Mouse (Mus musculus): ENCODE measurements around the gene Negr1. TPM values are rescaled to one million over a fixed set of nuclear protein-coding genes. Genes with fewer than 3 reads are reported as not detected.

The Negr1 gene
- polyA plus RNA-seq, 1 experiment from 2014 or later, result 31.6 TPM

DNA sequence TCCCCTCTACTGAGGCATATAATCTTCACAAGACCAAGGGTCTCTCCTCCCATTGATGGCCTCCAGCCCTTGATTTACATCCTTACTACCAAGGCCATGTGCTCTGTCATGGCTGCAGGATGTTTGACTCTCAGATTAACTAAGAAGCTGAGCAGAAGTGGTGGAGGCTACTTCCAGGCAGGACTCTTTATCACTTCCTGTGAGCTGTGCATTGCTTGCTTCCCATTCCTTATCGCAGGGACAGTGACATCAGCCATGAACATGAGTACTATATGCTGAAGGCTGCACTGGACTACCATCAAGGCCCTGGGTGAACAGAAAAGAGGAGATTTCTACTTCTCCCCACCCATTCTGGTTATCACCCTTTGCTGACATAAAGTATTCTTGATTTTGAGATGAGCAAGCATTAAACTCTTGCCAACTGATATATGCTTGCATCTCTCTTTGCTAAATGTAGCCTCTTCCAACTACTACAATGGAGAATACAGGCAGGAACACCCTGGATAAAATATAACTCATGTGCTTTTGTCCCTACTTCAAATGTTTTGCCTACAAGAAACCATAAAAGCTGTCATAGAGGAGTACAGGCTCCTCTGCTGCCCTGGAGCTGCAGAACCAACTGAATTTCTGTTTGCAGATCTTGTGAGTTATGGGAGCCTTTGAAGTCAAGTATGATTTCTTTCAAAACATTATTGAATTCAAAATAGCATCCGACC lies 517.8 kb downstream of the Negr1 start:
- H3K27ac ChIP-seq, result no peak overlapping the region
- 85% methylated on average over 2 of the region's 2 CpGs for WGBS
- H3K4me1 ChIP-seq (replicated peaks), result no peaks in the 10 kb centered on the region
- no peak overlapping the region for H3K4me3 ChIP-seq
- no peaks in the 10 kb centered on the region for H3K9me3 ChIP-seq
- H3K27me3 ChIP-seq, result no peaks in the 10 kb centered on the region
- H3K36me3 ChIP-seq, result no peaks in the 10 kb centered on the region
- no peak overlapping the region for H3K4me2 ChIP-seq
- ATAC-seq (ENCODE audit: low FRiP score), result no peak
- H3K9ac ChIP-seq, result no peak overlapping the region

DNA sequence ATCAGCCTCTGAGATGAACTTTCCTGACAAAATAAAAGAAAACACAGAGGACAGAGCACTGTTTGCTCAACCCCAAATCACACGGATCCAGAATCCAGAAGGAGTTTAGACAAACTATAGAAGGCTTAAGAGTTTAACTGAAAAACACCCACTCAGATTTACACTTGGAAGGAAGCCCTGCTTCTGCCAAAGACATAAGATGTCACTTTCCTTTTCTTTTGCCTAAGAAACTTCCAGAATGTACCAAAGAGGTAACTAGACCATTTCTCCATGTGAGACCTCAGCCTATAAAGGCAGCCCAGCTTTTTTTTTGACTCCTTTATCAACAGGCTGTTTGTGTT lies 518.3 kb downstream of the Negr1 start:
- Histone ChIP-seq H3K4me1 (replicated peaks) (no peaks in the 10 kb centered on the region), H3K9me3 (no peaks in the 10 kb centered on the region), H3K4me3 (no peak overlapping the region), H3K36me3 (no peaks in the 10 kb centered on the region), H3K27me3 (no peaks in the 10 kb centered on the region), H3K27ac (no peak overlapping the region), H3K4me2 (no peak overlapping the region), H3K9ac (no peak overlapping the region)
- ATAC-seq (ENCODE audit: low FRiP score), result no peak
- 78% methylated on average over 1 of the region's 1 CpGs for WGBS

DNA sequence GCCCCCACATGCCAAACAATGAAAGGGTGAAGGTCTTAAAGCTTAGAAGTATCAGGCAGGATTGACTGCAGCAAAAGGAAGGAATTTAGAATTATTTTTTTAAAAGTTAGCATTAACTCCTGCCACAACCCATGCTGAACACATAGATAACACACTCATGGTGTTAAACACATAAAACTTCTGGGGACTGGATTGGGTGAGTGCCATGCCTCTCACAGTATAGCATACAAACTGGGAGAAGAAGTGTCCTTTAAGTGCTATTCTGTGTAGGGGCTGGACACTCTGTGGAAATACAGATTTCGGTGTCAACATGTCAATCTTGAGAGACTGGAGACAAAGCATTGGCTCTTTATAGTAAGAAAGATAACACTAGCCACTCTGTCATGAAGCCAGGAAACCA lies 519.0 kb downstream of the Negr1 start:
- Histone ChIP-seq H3K36me3 (no peaks in the 10 kb centered on the region), H3K4me1 (replicated peaks) (no peaks in the 10 kb centered on the region), H3K27me3 (no peaks in the 10 kb centered on the region), H3K9me3 (no peaks in the 10 kb centered on the region), H3K27ac (no peak overlapping the region), H3K4me3 (no peak overlapping the region), H3K4me2 (no peak overlapping the region), H3K9ac (no peak overlapping the region)
- WGBS, result 97% methylated on average over 1 of the region's 1 CpGs
- ATAC-seq (ENCODE audit: low FRiP score), result no peak

DNA sequence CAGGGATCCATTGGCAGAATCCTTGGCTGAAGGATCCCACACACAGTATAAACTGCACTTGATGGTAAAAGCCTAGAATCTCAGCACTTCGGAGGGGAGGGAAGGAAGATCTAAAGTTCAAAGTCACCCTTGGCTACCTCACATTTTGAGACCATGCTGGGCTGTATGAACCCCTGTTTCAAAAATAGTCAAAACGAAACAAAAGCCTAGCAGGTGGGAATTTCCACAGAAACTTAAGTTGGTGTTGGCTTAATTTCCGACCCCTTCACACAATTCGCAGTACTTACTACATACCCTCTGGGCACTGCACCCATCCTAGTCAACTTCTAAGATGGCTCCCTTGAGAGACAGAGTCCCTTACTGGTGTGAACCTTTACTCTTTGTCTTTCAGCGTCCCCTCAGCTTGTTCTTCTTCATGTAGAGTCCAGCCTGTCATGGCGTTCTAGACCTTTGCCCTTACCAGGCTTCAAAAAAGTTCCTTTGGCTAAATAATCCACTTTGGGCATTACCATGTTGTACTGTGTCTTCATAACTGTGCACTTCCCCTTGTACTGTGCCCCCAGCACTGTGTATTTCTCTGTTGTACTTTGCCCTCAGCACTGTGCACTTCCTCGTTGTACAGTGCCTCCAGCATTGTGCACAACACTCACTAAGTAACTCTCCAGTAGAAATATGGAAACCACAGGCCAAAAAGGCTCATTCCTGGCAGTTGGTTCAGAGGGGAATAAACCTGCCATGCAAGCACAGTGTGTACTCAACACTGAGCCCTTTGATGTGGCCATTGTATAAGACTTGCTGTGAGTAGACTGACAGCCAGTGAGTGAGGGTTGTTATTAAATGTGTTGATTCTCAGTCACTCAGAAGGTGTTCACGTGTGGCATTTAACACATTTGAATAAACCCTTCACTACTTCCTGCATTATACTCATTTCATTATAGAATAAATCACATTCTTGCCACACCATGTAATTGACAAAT lies 521.5 kb downstream of the Negr1 start:
- Histone ChIP-seq H3K4me2 (no peak overlapping the region), H3K9me3 (no peaks in the 10 kb centered on the region), H3K9ac (no peak overlapping the region), H3K27me3 (no peaks in the 10 kb centered on the region), H3K27ac (no peak overlapping the region; the same call in 1 of the 2 replicates), H3K4me1 (replicated peaks) (no peaks in the 10 kb centered on the region), H3K4me3 (no peak overlapping the region), H3K36me3 (no peaks in the 10 kb centered on the region)
- WGBS, result 82% methylated on average over 8 of the region's 8 CpGs
- ATAC-seq (ENCODE audit: low FRiP score), result no peak

DNA sequence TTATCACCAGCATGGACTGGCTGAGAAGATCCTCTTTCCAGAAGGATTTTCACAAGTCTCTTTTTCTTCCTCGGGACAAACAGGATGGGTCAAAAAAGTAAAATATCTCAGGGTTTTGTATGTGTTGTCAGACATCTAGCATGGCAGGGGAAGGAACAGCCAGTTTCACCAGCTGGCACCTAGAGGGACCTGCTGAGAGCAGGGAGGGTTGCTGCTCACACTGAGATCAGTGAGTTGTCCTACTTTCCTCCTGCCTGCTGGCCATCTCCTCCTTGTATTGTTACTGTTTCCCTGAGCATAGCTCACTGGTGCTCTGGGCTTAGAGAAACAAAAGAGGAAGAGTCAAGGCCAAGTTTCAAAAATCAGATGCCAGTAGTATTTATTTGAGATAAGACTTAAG lies 523.6 kb downstream of the Negr1 start:
- Histone ChIP-seq H3K4me1 (replicated peaks) (no peaks in the 10 kb centered on the region), H3K27me3 (no peaks in the 10 kb centered on the region), H3K4me3 (no peak overlapping the region), H3K9me3 (no peaks in the 10 kb centered on the region), H3K9ac (no peak overlapping the region), H3K36me3 (no peaks in the 10 kb centered on the region), H3K27ac (no peak overlapping the region), H3K4me2 (no peak overlapping the region)
- WGBS, result 68% methylated on average over 1 of the region's 1 CpGs
- no peak for ATAC-seq (ENCODE audit: low FRiP score)

DNA sequence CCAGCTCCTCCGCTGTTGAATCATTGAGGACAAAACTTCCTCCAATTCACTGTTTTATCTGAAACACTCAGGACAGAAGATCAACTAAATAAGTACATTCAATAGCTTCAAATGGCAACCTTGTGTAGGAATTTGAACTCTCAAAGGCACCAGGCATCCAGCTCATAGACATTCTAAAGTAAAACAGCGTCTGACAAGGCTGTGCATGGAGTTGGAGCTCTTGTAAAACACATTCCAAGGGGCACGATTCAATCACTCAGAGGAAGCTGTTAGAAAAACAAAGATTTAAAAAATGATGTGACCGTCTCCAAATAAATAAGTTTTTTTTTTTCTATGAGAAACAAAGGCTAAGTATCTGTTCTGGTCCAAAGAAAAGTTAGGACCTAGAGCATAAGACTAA lies 528.5 kb downstream of the Negr1 start:
- Histone ChIP-seq H3K4me1 (replicated peaks) (no peaks in the 10 kb centered on the region), H3K36me3 (no peaks in the 10 kb centered on the region), H3K27ac (no peak overlapping the region), H3K4me2 (no peak overlapping the region), H3K27me3 (no peaks in the 10 kb centered on the region), H3K9ac (no peak overlapping the region), H3K9me3 (no peaks in the 10 kb centered on the region), H3K4me3 (no peak overlapping the region)
- WGBS, result 79% methylated on average over 4 of the region's 4 CpGs
- ATAC-seq (ENCODE audit: low FRiP score), result no peak

DNA sequence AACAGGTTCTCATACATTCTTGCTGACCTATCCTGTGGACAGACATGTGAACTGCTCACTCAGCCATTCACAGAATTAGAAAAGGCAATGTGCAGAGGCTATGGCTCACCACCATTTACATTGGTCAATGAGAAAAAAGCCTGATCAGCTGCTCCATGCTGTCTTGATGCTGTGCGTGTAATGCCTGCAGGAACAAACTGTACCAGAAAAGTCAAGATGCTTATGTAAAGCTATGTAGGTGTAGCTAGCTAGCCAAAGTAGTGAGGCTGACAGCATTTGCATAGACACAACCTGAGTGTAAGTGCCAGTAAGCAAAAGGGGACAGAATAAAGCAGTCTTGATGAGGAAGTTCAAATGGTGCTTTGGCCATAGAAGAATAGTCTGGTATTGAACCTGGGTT lies 534.7 kb downstream of the Negr1 start:
- no peaks in the 10 kb centered on the region for H3K27me3 ChIP-seq
- WGBS, result 95% methylated on average over 1 of the region's 1 CpGs
- no peak overlapping the region for H3K9ac ChIP-seq
- H3K4me3 ChIP-seq, result no peak overlapping the region
- no peaks in the 10 kb centered on the region for H3K4me1 ChIP-seq (replicated peaks)
- H3K27ac ChIP-seq, result no peak overlapping the region
- no peak overlapping the region for H3K4me2 ChIP-seq
- no peaks in the 10 kb centered on the region for H3K9me3 ChIP-seq
- no peak for ATAC-seq (ENCODE audit: low FRiP score)
- no peaks in the 10 kb centered on the region for H3K36me3 ChIP-seq

DNA sequence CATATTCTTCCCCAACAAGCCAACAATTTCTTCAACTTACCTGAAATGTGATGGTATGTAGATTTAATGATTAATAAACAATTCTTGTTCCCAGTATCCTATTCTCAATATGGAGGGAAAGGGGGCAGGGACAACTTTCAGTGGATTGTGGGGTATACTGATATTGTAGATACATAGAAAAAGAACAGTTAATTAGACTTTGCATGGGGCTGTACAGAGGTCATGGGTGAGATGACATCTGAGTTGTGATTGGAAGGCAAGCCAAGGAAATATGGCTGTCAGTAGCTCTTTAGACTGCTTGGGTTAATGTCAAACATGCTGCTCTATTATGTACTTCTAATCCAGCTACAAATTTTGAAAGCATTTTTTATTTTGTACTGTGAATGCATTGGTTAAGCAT lies 535.9 kb downstream of the Negr1 start:
- H3K9me3 ChIP-seq, result no peaks in the 10 kb centered on the region
- no peak overlapping the region for H3K4me2 ChIP-seq
- ATAC-seq (ENCODE audit: low FRiP score), result no peak
- no peaks in the 10 kb centered on the region for H3K36me3 ChIP-seq
- no peaks in the 10 kb centered on the region for H3K4me1 ChIP-seq (replicated peaks)
- no peaks in the 10 kb centered on the region for H3K27me3 ChIP-seq
- no peak overlapping the region for H3K27ac ChIP-seq
- no peak overlapping the region for H3K9ac ChIP-seq
- no peak overlapping the region for H3K4me3 ChIP-seq

DNA sequence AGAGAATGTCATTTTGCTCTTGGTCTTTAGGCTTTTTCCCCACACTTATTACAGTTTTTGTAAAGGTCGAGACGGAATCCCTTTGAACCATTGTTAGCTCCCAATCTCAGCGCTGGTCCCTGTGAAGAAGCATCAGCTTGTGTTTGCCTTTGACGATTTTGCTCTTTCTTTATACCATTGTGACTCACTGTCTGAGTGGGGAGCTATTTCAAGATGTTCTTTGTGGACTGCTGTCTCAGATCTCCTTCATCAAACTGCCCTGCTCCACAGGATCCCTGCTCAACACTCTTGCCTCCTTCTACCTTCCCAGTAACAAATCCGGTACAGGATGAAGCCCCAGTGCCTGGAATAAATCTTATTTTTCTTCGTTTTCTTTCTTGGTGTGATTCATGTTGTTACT lies 536.8 kb downstream of the Negr1 start:
- Histone ChIP-seq H3K4me2 (no peak overlapping the region), H3K27ac (no peak overlapping the region), H3K9me3 (no peaks in the 10 kb centered on the region), H3K9ac (no peak overlapping the region), H3K36me3 (no peaks in the 10 kb centered on the region), H3K4me1 (replicated peaks) (no peaks in the 10 kb centered on the region), H3K4me3 (no peak overlapping the region), H3K27me3 (no peaks in the 10 kb centered on the region)
- no peak for ATAC-seq (ENCODE audit: low FRiP score)
- 52% methylated on average over 6 of the region's 6 CpGs for WGBS

DNA sequence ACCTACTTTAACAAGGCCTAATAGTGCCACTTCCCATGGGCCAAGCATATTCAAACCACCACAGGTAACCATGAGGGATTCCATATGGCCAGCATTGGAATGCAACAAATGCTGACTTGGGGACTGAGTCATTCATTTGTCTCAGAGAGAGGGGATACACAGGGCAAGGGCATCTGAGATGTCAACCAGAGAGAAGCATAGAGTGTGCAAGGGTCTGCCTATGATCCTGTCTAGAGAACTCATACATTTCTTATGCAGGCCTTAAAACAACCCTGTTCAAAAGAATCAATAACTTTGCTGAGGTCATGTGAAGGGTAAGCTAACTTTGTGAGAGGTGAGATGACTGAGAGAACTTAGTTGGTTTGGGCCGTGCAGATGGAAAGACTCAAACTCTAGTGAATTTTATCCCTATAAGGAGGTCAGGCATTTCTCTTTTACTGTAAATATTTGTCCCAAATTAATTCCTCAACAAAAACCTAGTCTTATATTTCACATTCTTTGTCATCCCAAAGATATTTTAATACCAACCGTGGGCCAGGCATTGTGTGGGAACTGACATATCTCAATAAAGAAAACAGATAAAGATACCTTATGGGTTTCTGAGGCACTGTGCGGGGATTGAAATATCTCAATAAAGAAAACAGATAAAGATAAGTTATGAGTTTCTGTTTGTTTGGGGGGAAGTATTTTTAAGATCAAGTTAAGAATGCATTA lies 543.4 kb downstream of the Negr1 start:
- Histone ChIP-seq H3K4me2 (no peak overlapping the region), H3K27ac (no peak overlapping the region), H3K4me1 (replicated peaks) (no peaks in the 10 kb centered on the region), H3K27me3 (no peaks in the 10 kb centered on the region), H3K9ac (no peak overlapping the region), H3K36me3 (no peaks in the 10 kb centered on the region), H3K4me3 (no peak overlapping the region), H3K9me3 (no peaks in the 10 kb centered on the region)
- 89% methylated on average over 3 of the region's 3 CpGs for WGBS
- no peak for ATAC-seq (ENCODE audit: low FRiP score)

DNA sequence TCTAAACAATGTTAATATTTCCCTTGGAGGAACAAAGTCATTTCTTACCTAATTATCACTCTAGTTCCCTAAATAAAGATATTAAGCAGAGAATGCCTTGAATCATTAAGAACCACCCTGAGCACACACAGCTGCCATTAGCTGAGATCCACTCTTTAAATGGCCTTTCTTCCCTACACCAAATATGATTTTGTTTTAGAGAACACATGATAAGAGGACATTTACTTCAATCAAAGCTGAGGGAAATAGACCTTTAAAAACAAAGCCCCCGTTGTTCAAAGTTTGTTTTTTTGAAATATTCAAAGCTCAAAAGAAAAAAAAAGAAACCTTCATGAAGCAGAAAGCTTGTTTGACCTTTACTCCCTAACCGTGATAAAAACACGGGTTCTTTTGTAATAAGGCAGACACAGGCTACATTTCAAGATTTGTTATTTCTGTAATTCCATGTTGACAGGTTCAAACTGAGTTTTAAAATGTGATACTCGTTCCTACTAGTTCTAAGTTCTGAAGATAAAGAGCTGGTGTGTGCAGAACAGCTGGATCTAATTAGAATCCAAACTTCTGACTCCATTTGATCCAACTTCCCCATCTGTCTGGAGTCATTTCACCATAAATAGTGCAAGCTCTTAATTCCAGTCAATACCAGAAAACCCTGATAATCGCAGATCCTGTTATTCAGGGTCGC lies 544.1 kb downstream of the Negr1 start:
- no peak overlapping the region for H3K27ac ChIP-seq
- H3K9me3 ChIP-seq, result no peaks in the 10 kb centered on the region
- no peak overlapping the region for H3K4me2 ChIP-seq
- ATAC-seq (ENCODE audit: low FRiP score), result no peak
- WGBS, result 79% methylated on average over 6 of the region's 6 CpGs
- no peaks in the 10 kb centered on the region for H3K27me3 ChIP-seq
- H3K4me1 ChIP-seq (replicated peaks), result no peaks in the 10 kb centered on the region
- no peak overlapping the region for H3K4me3 ChIP-seq
- no peaks in the 10 kb centered on the region for H3K36me3 ChIP-seq
- no peak overlapping the region for H3K9ac ChIP-seq

DNA sequence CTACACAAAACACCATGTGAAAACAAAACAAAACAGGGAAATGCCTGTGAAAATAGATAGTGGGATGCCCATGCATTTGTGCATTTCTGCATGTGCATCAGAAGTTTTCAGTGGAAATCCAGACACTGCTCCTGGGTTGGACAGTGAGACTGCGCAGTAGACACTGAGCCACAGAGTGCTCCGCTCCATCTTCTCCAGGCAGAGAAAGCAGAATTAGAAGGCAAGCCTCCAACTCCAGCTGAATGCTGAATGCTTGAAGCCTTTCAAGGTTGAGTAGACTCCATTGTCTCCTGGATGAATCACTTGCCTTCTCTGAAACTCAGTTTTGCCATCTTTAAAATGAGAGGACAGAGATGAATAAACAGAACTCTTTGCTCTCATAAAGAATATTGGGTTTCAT lies 546.6 kb downstream of the Negr1 start:
- no peak overlapping the region for H3K27ac ChIP-seq
- 86% methylated on average over 2 of the region's 2 CpGs for WGBS
- no peak overlapping the region for H3K4me3 ChIP-seq
- no peaks in the 10 kb centered on the region for H3K27me3 ChIP-seq
- H3K36me3 ChIP-seq, result no peaks in the 10 kb centered on the region
- no peak overlapping the region for H3K9ac ChIP-seq
- no peak for ATAC-seq (ENCODE audit: low FRiP score)
- no peaks in the 10 kb centered on the region for H3K4me1 ChIP-seq (replicated peaks)
- H3K9me3 ChIP-seq, result no peaks in the 10 kb centered on the region
- no peak overlapping the region for H3K4me2 ChIP-seq

Data from hindbrain, embryonic 13.5 days (tissue).